Mouse (Mus musculus) v-Abl transformed pro-B cells (cell line): ENCODE data around the gene Adamts14.

ENCODE experiments used
- in situ Hi-C, 2 experiments: fragments of 400-800 bp; cut with MboI; formaldehyde crosslinking; loops; one replicate each; pipeline ENCODE4 v1.15.1; 2025; ENCODE audit not compliant: unreplicated experiment in 2 of 2

Adamts14 gene

DNA sequence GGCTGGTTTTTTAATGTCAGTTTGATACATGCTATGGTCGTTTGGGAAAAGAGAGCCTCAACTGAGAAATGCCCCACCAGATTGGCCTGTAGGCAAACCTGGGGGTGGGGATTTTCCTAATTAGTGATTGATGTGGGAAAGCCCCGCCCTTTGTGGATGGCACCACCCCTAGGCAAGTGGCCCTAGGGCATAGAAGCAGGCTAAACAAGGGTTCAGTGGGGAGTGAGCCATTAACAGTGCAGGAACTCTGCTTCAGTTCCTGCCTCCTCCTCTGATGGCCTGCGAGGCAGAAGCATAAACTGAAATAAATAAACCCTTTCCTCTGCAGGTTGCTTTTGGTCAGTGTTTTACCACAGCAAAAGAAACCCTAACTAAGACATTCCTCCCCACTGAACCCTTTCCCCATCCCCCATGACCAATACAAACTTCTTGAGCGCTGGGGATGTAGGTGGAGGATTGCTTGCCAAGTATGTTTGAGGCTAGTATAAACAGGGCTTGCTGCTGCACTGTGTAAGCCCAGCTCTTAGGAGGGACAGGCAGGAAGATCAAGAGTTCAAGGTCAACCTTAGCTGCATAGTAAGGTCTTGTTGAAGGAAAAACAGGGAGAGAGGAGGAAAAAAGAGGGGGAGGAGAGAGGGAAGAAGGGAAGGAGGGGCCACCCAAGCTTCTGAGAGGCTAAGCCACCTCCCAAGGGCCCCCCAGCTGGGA, 36.4 kb downstream of the Adamts14 start:
- in situ Hi-C loops, result no loop called here

DNA sequence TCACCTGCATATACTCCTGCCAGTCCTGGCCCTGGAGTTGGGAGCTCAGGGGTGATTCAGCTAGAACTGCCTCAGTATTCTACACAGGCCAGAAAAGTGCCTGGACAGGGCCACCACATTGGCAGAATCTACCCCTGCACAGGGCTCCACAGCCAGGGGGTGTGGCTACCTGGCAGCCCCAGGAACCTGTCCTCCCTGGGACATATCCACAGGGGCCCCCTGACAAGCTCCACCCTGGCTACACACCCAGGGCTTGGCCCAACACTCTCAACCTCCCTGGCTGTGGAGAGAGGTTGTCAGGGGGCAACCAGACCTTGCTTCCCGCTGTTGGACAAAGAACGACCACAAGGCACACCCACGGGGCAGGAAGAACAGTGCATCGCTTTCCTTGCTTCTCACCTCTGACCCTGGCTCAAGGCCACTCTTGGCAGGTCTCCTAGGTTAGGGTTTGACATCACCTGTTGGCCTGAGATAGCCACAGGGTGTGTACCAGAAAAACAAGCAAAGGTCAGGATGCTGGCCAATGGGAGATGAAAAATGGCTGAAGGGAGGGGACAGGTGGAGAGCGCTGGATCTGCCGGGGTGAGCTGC, 37.5 kb downstream of the Adamts14 start:
- in situ Hi-C loops, result no loop called here

DNA sequence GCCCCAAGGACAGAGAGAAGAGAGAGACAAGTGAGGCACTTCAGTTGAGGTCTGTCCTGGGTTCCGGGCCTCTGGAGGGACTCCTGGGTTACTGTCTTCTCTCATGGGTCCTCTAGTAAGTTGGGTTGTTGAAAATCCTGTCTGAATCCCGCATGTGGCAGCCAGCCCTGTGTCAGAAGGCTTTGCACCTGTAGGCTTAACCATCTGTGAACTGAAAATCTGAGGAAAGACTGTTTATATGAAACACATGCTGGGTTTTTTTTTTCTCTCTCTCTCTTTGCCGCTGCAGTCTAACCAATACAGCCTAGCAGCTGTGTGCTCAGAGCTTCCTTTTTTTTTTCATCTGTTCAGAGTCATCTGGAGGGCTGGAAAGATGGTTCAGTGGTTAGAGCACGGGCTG, 38.9 kb downstream of the Adamts14 start:
- in situ Hi-C loops, result no loop called here

DNA sequence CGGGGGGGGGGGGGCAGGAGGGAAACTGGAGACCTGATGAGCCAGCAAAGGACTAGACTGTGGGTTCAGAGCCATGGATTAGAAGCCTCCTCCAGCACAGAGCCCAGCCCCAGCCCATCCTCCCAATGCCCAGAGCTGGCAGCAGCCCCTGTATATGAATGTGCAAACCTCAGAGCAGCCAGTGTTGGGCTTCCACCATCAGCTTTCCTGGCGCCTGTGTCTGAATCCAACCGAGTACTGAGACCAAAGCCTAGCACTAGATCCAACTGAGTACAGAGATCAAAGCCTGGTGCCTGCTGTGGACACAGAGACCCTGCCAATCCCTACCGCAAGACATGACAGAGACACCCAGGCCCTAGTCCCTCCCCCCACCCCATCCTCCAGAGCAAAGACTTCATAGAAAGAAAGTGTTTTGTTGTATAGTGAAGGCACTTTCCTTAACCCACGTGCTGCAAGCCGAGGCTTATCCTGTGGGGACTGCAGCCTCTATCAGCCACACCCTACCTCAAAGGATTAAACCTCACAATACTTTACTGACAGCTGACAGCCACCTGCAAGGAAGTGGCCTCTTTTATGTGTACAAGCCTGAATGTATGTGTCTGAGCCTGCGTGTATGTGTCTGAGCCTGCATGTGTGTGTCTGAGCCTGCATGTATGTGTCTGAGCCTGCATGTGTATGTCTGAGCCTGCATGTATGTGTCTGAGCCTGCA, 40.2 kb downstream of the Adamts14 start:
- in situ Hi-C loops, result no loop called here

DNA sequence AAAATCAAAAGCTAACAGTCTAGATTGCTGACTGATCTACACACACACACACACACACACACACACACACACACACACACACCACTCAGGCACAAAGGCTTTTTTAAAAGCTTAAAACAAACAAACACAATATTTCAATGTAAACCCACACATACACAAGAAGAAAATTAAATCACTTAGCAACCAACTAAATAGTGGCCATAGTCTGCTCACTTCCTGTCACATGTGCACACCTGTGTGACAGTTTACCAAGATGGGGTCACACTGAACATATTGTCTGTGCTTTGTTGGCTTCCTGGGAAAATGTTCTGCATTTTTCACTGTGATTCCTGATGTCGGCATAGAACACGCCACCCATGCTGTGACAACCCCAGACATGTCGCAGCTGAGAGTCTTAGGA, 41.5 kb downstream of the Adamts14 start:
- in situ Hi-C loops, result no loop called here

DNA sequence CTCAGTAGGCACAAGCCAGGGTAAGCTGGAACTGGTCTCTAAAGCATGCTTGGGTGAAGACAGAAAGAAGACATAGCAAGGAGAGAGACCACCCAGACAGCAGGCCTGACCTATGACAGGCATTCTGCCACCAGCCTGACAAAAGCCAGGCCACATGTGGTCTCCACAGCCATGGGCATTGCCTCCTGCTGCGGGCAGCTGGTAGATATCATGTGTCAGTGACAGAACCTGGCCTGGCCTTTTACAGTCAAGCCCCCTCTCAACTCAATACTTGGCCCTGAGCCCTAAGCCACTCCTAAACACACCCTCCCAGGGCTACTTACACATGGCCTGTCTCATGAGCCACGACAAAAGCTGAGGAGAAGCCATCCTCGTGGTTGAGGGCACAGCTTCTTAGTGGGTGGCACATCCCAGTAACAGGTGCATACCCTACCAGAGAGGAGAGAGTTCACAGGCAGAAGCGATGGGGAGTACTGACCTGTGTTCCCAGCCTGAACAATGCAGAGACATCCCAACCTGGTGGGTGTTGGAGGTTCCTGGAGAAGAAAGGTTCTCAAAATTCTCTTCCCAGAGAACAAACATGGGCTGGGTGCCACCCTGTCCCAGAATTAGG, 46.3 kb downstream of the Adamts14 start:
- in situ Hi-C loops, result no loop called here

DNA sequence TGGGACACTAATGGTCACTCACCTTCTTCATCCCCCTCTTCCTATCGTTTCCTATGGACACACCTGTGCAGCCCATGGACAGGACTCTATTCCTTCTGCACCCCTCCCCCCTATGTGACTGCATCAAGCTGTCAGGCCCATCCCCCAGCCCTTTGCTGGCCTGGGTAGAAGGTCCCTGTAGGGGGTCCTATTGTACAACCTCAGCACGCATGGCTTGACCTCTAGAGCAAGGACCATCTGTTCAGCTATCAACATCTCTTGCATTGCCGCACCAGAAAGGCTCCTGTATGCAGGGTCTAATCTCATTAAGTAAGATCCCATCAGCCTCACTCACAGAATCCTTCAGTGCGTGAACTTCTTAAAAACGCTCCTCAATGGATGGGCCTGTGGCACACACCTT, 47.5 kb downstream of the Adamts14 start:
- in situ Hi-C loops, result no loop called here

DNA sequence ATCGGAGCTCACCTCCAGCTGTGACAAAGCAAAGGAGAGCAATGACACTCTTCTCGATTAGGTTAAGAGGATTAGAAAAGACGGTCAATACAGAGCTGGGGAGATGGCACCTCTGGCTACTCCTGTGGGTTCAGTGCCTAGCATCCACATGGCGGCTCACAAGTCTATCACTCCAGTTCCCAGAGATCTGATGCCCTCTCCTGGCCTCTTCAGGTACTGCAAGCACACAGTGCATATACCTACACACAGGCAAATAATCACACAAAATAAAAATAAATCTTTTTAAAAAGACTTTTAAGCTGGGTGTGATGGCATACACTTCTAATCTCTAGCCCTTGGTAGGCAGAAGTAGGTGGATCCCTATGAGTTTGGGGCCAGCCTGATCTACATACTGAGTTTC, 53.9 kb downstream of the Adamts14 start:
- in situ Hi-C loops, result no loop called here

DNA sequence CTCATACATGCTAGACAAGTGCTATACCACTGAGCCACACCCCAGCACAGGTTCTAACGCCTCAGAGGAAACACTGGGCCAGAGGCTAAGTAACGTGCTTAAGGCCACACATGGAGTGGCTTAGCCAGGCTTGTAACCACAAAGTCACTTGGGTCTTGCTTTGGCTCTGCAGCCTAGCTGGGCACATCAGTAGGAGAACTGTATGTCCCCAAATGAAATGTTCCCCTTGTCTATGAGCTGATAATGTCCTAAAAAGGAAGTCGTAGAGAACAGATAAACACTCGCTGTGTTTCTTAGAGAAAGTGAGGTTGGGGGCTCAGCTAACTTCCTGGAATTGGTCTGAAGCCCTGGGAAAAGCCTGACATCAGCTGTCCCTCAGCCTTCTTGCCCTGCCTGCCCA, 57.1 kb downstream of the Adamts14 start:
- in situ Hi-C loops, result no loop called here

DNA sequence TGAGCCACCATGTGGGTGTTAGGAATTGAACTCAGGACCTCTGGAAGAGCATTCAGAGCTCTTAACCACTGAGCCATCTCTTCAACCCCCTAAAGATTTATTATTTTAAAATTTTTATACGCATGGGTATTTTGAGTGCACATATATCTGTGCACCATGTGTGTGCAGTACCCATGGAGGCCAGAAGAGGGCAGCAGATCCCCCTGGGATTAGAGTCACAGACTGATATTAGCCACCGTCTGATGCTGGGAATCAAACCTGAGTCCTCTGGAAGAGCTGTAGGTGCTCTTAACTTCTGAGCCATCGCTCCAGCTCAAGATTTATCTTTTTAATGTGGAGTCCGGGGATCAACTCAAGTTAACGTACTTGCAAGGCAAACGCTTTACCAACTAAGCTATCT, 57.6 kb downstream of the Adamts14 start:
- in situ Hi-C loops, result no loop called here

DNA sequence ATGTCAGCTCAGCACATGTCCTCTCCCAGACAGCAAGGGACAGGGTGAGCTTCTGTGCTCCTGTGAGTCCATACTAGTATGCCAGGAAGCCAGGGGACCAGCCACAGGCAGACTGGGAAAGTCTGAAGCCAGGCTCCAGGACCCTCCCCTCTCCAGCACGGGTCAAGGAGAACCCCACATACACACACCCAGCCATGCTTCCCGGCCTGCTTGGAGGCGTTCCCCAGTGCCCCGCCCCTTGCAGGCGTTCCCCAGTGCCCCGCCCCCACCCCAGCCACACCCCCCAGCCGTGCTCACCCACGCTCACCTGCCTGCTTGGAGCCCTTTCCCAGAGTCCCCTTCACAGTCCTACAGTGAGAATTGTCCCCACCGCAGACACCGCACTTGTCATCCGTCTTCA, 60.4 kb downstream of the Adamts14 start:
- in situ Hi-C loops, result no loop called here

DNA sequence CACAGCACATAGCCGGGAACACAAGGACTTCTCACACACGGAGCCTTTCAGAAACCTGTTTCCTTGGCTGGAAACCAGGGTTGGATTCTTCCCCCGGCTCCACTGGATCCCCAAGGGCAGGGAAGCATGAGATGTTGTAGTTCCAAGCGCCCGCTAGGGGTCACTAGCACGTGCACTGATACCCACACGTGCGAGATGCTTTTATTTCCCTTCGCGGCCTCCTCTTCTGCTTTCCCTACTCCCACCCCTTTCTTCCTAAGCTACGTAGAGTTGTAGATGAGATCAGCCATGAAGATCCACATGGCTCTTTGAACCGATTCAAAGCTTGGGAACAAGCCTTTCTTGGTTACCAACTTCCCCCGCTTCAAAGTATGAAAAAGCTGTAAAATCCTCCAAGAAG, 61.5 kb downstream of the Adamts14 start:
- in situ Hi-C loops, result no loop called here

DNA sequence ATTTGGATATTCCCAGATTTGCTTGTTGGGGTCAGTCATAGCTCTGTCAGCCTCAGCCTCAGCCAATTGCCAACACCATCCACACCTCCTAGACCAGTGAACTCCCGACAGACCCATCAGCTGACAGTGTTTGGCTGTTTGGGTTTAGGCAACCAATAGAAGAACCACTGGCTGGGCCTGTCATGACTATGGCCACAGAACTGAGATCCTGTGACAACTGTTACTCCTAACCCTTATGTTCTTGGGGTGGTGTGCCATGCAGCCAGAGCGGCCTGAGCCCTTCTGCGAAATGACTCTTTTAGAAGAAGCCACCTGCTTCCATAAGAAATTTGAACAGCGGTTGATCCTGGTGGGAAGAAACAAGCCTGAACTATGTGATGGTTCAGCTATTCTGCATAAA, 62.1 kb downstream of the Adamts14 start:
- in situ Hi-C loops, result no loop called here

DNA sequence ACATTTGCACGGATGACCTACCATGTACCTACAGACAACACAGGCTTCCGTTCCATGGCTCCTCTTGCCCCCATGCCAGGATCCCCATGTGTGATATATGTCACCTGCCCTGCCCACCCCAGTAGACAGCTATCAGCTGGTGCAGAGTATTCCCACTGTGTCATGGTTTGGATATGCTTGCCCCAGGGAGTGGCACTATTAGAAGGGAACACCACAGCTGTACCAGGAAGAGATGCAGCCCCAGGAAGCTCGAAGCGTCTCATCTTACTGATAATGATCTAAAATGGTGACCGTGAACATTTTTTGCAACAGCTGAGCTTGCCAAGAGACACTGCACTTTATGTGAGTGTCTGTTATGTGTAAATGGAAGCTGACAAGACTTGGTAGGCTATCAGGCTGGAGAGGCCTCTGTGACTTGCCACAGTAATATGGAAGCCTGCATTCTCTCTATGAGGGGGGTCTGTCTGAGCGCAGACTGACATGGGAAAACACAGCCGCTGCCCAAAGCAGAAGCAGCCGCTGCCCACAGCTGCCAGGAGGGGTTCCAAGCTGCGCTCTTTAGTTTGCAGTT, 65.0 kb downstream of the Adamts14 start:
- in situ Hi-C loops, result no loop called here

DNA sequence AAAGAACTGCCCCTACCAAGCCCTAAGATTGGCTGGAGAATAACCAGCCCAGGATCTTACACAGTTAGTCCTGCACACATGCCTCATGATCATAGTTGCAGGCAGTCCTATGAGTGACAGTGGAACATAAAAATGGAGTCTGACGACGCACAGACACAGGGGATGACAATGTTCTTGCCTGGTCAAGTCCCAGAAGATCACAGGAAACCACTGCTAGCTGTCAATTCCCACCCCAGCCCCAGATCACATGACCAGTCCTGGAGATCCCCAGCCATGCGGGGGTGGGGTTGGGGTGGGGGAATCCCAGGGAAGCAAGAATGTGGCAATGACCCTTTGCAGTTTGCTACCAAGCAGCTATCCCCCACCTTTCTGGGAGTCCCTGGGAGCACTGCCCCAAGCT, 69.3 kb downstream of the Adamts14 start:
- in situ Hi-C loops, result loop anchor here in 1 of 2 experiments (5.0 kb wide), 1 partner anchor 128 kb away; no protein-coding TSS in a partner anchor

DNA sequence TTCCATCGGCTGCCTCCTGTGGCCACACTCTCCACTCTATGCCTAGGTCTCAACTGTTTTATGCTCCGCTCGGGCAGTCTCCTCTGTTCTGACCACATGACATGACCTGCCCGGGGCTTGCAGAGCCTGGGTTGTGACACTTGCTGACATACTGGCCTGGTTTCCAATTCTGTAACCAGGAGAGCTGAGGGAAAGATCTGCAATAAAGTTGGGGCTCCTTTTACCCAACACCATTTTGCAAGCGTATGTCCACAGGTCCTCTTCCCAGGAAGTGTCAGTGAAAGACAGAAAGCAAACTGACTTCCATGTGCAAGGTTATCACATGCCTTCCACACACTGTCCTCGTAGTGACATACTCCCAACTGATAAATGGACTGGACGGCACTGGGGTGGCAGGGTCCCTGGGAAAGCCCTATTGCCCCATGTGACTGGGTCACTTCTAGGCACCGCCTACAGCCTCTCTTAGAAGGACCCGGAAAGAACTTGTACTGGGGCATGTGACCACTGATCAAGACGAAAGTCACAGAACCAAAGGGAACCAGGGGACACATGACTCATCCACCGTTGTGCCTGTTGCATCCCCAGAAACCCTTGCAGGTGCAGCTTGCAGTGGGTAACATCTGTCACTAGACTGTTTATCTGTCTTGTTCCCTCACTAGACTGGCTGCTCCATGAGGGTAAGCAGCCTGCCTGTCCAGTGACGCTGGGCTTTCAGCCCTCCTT, 71.5 kb downstream of the Adamts14 start:
- in situ Hi-C loops, result loop anchor here in 1 of 2 experiments (5.0 kb wide), 1 partner anchor 131 kb away; no protein-coding TSS in a partner anchor

DNA sequence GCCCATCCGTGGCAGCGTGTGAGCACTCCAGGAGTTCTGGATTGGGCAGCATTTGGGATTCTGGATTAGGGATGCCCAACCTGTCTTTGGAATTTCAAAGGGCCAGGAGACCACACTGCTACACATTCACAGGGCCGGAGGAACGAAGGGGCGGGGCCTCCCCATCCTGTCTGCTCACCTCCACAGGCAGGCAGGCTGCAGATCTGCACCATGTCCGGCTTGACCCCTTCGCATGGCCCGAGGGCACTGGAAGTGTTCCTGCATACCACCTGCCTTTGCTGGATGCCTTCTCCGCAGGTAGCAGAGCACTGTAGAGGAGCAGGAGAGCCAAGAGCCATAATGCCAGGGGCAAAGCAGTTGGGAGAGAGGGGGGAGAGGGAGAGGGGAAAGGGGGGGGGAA, 72.2 kb downstream of the Adamts14 start:
- in situ Hi-C loops, result loop anchor here in 1 of 2 experiments (5.0 kb wide), 1 partner anchor 131 kb away; no protein-coding TSS in a partner anchor

DNA sequence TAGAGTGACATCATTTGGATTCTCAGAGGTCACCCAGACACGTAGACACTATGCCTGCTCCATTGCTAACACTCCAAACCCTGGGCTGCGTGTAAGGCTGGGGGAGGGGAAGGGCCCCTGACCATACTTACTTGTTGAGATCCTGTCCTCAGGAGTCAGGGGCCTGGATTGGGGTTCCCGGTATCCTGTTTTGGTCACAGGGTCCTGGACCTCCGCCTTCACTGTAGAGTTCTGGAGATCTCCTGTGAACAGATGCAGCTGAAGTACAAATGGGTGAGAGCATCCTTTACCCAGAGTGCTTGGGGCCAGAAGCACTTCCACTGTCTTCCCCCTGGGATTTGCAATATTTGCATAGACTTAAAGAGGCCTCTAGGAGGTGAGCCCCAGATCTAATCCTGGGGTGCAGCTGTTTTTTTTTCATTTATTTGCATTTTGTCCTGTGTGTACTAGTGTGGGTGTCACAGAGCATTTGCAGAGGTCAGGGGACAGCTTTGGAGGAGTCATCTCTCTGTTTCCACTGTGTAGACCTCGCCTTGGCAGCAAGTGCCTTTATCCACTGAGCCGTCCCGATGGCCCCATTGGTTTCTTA, 72.9 kb downstream of the Adamts14 start:
- in situ Hi-C loops, result loop anchor here in 1 of 2 experiments (5.0 kb wide), 1 partner anchor 132 kb away; no protein-coding TSS in a partner anchor

DNA sequence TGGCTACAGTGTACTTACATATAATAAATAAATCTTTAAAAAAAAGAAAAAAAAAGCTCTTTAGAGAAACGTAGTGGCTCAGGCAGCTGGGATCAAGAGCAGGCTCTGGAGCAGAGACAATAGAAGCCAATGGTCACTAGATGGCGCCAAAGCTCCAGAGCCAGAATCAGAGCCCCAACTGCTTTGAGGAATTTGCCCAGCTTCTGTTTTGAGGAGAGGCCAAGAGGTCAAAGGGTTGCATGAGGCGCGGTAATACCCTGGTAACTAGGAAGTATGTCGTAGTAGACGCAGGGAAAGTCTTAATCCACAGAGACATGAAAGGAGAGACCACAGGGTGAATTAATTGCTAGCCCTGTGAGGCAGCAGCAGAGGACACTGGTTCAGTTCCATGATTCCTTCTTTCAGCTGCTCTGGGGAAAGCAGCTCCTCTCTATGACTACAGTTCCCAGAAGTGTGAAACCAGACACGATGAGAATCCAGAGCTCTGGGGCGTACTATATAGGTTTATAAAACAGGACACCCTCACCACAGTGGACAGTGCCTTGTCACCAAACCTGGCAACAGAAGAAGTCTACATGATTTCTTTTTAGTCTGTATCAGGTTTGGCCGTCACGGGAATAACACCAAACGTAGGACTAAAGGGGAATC, 73.5 kb downstream of the Adamts14 start:
- in situ Hi-C loops, result loop anchor here (5.0 kb wide), 3 partner anchors 133 to 463 kb away; no protein-coding TSS in a partner anchor
